Mouse (Mus musculus): ENCODE results near the gene Fam187a. TPM values are rescaled to one million over a fixed set of nuclear protein-coding genes. Genes with fewer than 3 reads are reported as not detected.

Gene Fam187a
- polyA plus RNA-seq (2012; rRNA removed): 0.13 TPM in 2 replicates

GRCm38 (mm10) chr11:102884616-102885219 is at the start of gene Fam187a:
Fam187a (plus strand) TSS chr11:102885169.
- H3K4me3 ChIP-seq (ENCODE audit: insufficient read depth, low read length): no peak within 1 kb of the TSS
- H3K27ac ChIP-seq (ENCODE audit: insufficient read depth, low read length): no peak within 1 kb of the TSS
- H3K4me1 ChIP-seq (ENCODE audit: control insufficient read depth, insufficient read depth, low read length): peaks cover 10% of the 10 kb centered on the region
- TF ChIP-seq CTCF (IDR thresholded peaks at IDR 0.05; ENCODE audit: extremely low read depth, insufficient read depth, low read length): no peak
- no peak for TF ChIP-seq POLR2A (IDR thresholded peaks at IDR 0.05; ENCODE audit: extremely low read depth, insufficient read depth, low read length)

- no peak within 1 kb of the TSS for H3K27ac ChIP-seq (ENCODE audit: insufficient read depth, low read length)
- H3K4me1 ChIP-seq (ENCODE audit: control insufficient read depth, insufficient read depth, low read length): no peaks in the 10 kb centered on the region
- H3K4me3 ChIP-seq (ENCODE audit: insufficient read depth, low read length): no peak within 1 kb of the TSS
- TF ChIP-seq CTCF (IDR thresholded peaks at IDR 0.05; ENCODE audit: extremely low read depth, insufficient read depth, low read length): no peak
- no peak for TF ChIP-seq POLR2A (IDR thresholded peaks at IDR 0.05; ENCODE audit: extremely low read depth, insufficient read depth, low read length)
Measured at GRCm38 (mm10) chr11:102835549-102835948, 49.4 kb upstream of the Fam187a start, which contains the start of gene Higd1b. Higd1b (plus strand) TSS chr11:102835849.

- Histone ChIP-seq H3K27ac (ENCODE audit: insufficient read depth, low read length) (no peak overlapping the region), H3K4me3 (ENCODE audit: insufficient read depth, low read length) (no peak overlapping the region), H3K4me1 (ENCODE audit: control insufficient read depth, insufficient read depth, low read length) (no peaks in the 10 kb centered on the region)
- TF ChIP-seq POLR2A (IDR thresholded peaks at IDR 0.05; ENCODE audit: extremely low read depth, insufficient read depth, low read length) (no peak), CTCF (IDR thresholded peaks at IDR 0.05; ENCODE audit: extremely low read depth, insufficient read depth, low read length) (no peak)
Measured at GRCm38 (mm10) chr11:102836146-102836545, 48.8 kb upstream of the Fam187a start.

- TF ChIP-seq POLR2A (IDR thresholded peaks at IDR 0.05; ENCODE audit: extremely low read depth, insufficient read depth, low read length) (no peak), CTCF (IDR thresholded peaks at IDR 0.05; ENCODE audit: extremely low read depth, insufficient read depth, low read length) (no peak)
- Histone ChIP-seq H3K4me1 (ENCODE audit: control insufficient read depth, insufficient read depth, low read length) (no peaks in the 10 kb centered on the region), H3K4me3 (ENCODE audit: insufficient read depth, low read length) (no peak overlapping the region), H3K27ac (ENCODE audit: insufficient read depth, low read length) (0 out of 2 replicates have a peak overlapping the region, but pooled peaks have one; percentile 11)
Measured at GRCm38 (mm10) chr11:102837385-102837784, 47.6 kb upstream of the Fam187a start.

DNA sequence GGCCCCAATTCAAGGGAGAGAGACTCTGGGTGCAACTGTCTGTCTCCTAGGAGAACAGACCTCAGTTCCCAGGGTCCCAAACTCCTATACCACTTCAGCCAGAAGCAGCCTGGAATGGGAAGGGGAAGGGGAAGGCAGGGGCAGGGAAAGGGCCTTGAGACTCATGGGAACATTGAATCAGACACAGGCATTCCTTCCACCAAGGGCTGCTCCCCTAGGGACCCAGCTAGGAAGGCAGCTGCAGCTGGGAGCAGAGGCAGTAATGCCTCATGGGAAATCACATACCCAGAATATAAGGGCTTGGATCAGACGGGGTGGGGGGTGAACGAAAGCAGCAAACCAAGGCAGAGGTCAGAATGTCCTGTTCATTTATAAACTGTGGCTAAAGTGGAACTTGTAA is 46.8 kb upstream of the Fam187a start:
- H3K4me3 ChIP-seq (ENCODE audit: insufficient read depth, low read length): no peak overlapping the region
- H3K27ac ChIP-seq (ENCODE audit: insufficient read depth, low read length): no peak overlapping the region
- H3K4me1 ChIP-seq (ENCODE audit: control insufficient read depth, insufficient read depth, low read length): no peaks in the 10 kb centered on the region
- TF ChIP-seq CTCF (IDR thresholded peaks at IDR 0.05; ENCODE audit: extremely low read depth, insufficient read depth, low read length) (no peak), POLR2A (IDR thresholded peaks at IDR 0.05; ENCODE audit: extremely low read depth, insufficient read depth, low read length) (no peak)

DNA sequence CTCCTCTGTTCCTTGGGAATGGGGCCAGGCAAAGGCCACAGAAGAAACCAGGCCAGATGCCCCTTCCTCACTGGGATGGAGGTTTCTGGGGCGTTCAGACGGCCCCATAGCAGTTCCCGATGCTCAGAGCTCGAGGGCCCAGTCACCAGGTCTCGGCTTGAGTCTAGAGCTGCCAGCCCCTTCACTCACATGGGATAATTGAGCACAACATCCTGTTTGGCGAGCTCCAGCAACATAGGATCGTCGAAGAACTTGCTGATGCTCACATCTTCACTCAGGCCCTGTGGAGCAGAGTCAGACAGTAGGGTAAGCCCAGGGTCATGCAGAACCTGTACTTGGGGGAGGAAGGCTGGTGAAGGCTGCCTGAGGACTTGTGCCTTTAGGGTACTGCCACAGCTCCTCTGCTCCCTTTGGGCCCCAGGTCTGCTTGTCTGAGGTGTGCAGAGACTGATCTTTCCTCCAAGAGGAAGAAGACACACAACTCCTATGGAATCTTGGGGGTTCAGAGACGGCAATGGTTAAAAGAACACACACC is 46.3 kb upstream of the Fam187a start:
- no peak overlapping the region for H3K27ac ChIP-seq (ENCODE audit: insufficient read depth, low read length)
- TF ChIP-seq CTCF (IDR thresholded peaks at IDR 0.05; ENCODE audit: extremely low read depth, insufficient read depth, low read length) (no peak), POLR2A (IDR thresholded peaks at IDR 0.05; ENCODE audit: extremely low read depth, insufficient read depth, low read length) (no peak)
- H3K4me1 ChIP-seq (ENCODE audit: control insufficient read depth, insufficient read depth, low read length): no peaks in the 10 kb centered on the region
- no peak overlapping the region for H3K4me3 ChIP-seq (ENCODE audit: insufficient read depth, low read length)

GRCm38 (mm10) chr11:102845926-102846325 is 39.0 kb upstream of the Fam187a start:
- H3K27ac ChIP-seq (ENCODE audit: insufficient read depth, low read length): no peak overlapping the region
- TF ChIP-seq CTCF (IDR thresholded peaks at IDR 0.05; ENCODE audit: extremely low read depth, insufficient read depth, low read length): no peak
- no peak for TF ChIP-seq POLR2A (IDR thresholded peaks at IDR 0.05; ENCODE audit: extremely low read depth, insufficient read depth, low read length)
- H3K4me1 ChIP-seq (ENCODE audit: control insufficient read depth, insufficient read depth, low read length): no peaks in the 10 kb centered on the region
- H3K4me3 ChIP-seq (ENCODE audit: insufficient read depth, low read length): no peak overlapping the region

DNA sequence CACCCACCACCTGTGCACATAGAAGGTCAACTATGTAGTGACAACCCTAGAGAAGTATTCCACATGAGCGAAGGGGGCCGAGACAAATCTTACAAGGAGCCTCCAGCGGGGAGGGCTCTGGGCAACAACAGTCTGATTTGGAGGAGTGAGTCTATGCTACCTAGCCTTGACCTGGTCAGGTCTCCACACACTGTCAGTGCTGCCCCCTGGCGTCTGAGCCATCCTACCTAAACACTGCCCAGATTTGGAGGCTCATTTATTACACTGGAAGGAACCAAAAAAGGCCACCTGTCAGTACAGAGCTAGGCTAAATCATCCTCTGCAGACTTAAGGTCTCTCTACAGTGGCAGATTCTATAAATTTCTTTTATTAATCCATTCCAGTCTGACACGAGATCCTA is 33.1 kb upstream of the Fam187a start:
- no peak overlapping the region for H3K4me3 ChIP-seq (ENCODE audit: insufficient read depth, low read length)
- no peaks in the 10 kb centered on the region for H3K4me1 ChIP-seq (ENCODE audit: control insufficient read depth, insufficient read depth, low read length)
- TF ChIP-seq CTCF (IDR thresholded peaks at IDR 0.05; ENCODE audit: extremely low read depth, insufficient read depth, low read length): peak; percentile 58
- TF ChIP-seq POLR2A (IDR thresholded peaks at IDR 0.05; ENCODE audit: extremely low read depth, insufficient read depth, low read length): no peak
- H3K27ac ChIP-seq (ENCODE audit: insufficient read depth, low read length): no peak overlapping the region

- Histone ChIP-seq H3K27ac (ENCODE audit: insufficient read depth, low read length) (no peak overlapping the region), H3K4me1 (ENCODE audit: control insufficient read depth, insufficient read depth, low read length) (no peaks in the 10 kb centered on the region), H3K4me3 (ENCODE audit: insufficient read depth, low read length) (no peak overlapping the region)
- TF ChIP-seq CTCF (IDR thresholded peaks at IDR 0.05; ENCODE audit: extremely low read depth, insufficient read depth, low read length) (peak; percentile 35; the same call in 1 of the 2 replicates), POLR2A (IDR thresholded peaks at IDR 0.05; ENCODE audit: extremely low read depth, insufficient read depth, low read length) (no peak)
Measured at GRCm38 (mm10) chr11:102853760-102854159, 31.2 kb upstream of the Fam187a start.

GRCm38 (mm10) chr11:102855941-102856340 is 29.0 kb upstream of the Fam187a start:
- no peak for TF ChIP-seq CTCF (IDR thresholded peaks at IDR 0.05; ENCODE audit: extremely low read depth, insufficient read depth, low read length)
- TF ChIP-seq POLR2A (IDR thresholded peaks at IDR 0.05; ENCODE audit: extremely low read depth, insufficient read depth, low read length): no peak
- Histone ChIP-seq H3K4me3 (ENCODE audit: insufficient read depth, low read length) (no peak overlapping the region), H3K27ac (ENCODE audit: insufficient read depth, low read length) (no peak overlapping the region), H3K4me1 (ENCODE audit: control insufficient read depth, insufficient read depth, low read length) (peaks cover 2% of the 10 kb centered on the region; the same call in 1 of the 2 replicates)
